Mouse (Mus musculus) retina, embryonic 14.5 days (tissue): ENCODE results near the gene Ube2o.
A peak's percentile ranks its signal among the peaks of the same experiment; 100 is the strongest.
"Not testable (repeated sequence)": the region's sequence is repeated elsewhere in the genome, so short reads cannot be mapped to it uniquely, and the experiment has no call there.

ENCODE experiments used
- DNase-seq: peaks from one replicate; pipeline ENCODE4 v3.0.0-alpha.2; 2015; ENCODE audit warnings: low spot score

Gene Ube2o

DNA sequence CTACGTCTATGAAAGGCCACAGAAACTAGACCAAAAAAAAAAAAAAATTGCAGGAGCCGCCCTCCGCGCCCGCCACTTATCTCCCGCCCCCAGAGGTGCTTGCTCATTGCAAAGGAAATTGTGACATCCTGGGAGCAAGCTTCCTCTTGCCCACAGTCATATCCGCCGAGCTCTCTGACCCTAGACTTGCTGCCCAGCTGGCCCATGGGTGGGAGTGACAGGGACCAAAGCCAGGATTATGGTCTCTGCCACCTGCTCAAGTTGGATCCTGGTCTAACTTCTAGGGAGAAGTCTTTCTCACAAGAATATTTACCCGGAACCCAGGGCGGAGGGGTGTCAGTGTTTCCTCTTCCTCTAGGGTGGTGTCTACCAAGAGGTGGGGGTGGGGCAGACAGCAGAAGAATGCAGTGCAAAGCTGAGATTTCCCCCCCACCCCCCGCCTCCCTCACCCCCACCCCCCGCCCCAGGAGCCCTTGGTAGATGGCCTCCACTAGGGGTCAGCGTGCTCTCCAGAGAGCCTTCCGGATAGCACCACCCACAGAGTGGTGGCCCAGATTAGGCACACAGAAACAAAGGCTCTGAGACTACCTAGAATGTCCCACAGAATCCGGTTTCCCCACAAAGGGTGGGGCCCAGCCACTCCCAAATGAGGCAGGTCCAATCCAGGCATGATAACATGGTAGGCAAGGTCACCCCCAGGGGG lies 34.6 kb upstream of the Ube2o start:
- peak; percentile 69 for DNase-seq

DNA sequence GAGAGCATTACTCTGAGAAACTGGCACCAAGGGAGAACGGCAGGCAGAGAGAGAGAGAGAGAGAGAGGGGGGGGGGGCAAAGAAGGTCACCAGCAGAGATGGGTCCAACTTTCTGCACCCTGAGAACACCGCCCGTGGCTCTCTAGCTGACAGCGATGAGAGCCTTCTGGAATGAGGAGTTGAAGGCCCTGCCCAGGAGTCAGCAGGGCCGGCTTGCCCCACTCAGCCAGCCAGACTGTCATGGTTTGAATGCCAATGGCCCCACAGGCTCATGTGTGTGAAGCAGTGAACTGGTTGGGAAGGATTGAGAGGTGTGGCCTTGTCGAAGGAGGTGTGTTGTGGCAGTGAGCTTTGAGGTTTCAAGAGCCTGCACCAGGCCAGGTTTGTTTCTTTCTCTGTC lies 32.0 kb upstream of the Ube2o start:
- DNase-seq: no peak

DNA sequence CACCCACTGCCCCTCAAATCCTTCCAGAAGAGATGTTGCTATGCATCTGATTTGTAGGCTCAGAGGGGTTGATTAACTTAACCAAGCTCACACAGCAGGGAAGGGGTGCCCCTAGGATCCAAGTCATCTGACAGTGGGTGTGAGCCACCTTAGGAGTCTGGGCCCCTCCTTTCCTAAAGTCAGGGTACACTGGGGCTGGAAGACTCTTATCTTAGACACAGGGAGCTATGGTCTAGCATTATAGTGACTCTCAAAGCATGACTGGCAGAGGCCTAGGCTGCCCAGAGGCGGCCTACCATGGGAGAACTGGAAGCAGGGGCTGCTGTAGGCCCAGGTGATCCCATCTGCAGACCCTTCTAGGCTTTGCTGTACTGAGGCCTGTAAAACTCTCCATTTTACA lies 31.3 kb upstream of the Ube2o start:
- no peak for DNase-seq

GRCm38 (mm10) chr11:116611883-116612282 lies 30.6 kb upstream of the Ube2o start:
- DNase-seq: no peak

DNA sequence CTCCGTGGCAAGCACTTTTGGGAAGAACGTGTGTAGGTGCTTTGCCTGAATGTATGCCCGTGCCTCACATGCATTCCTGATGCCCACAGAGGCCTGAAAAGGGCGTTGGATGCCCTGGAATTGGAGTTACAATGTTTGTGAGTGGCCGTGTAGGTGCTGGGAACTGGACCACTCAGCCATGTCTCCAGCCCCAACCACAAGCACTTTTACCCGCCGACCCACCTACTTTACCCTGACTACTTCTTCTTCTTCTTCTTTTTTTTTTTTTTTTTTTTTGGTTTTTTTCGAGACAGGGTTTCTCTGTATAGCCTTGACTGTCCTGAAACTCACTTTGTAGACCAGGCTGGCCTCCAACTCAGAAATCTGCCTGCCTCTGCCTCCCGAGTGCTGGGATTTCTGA lies 29.9 kb upstream of the Ube2o start:
- DNase-seq: not testable (repeated sequence)

GRCm38 (mm10) chr11:116609965-116610630 lies 28.9 kb upstream of the Ube2o start:
- DNase-seq: no peak

DNA sequence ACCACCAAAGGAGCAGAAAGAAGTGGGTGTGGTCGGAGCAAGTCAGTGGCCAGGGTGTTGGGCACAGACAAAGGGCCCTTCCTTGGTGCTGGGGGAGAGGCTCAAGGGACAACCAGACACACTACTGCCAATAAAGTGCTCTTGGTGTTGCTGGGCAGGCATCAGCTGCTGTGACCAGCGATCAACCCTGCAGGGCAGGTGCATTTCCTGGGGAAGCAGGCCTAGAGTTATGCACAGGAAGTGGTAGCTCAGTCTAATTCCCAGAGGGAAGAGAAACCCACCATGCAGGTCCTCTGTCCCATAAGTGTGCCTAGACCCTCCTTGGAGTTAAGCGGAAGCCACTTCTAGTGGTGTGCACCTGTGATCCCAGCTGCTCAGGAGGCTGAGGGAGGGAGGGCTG lies 26.5 kb upstream of the Ube2o start:
- no peak for DNase-seq

- DNase-seq: no peak
Measured at GRCm38 (mm10) chr11:116604097-116604496, 22.9 kb upstream of the Ube2o start.

- DNase-seq: no peak
Measured at GRCm38 (mm10) chr11:116603339-116603738, 22.1 kb upstream of the Ube2o start.

DNA sequence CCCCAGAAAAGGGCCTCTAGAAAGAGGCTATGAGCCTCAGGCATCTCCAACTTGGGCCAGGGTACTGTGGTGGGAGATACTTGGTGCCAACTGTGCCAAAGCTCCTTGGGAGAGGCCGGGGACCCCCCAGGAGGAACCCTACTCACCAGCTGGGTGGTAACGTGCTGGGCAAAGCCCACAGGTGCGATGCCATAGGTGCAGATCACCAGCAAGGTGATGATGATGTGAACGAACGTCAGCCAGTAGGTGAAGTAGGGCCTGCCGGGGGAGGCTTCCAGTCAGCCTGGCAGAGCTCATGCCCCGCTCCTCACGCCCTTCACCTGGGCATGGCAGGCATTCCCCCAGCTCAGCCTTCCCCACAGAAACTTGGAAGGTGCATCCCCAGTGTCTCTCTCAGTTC lies 20.8 kb upstream of the Ube2o start:
- no peak for DNase-seq

GRCm38 (mm10) chr11:116601166-116601565 lies 19.9 kb upstream of the Ube2o start:
- no peak for DNase-seq

DNA sequence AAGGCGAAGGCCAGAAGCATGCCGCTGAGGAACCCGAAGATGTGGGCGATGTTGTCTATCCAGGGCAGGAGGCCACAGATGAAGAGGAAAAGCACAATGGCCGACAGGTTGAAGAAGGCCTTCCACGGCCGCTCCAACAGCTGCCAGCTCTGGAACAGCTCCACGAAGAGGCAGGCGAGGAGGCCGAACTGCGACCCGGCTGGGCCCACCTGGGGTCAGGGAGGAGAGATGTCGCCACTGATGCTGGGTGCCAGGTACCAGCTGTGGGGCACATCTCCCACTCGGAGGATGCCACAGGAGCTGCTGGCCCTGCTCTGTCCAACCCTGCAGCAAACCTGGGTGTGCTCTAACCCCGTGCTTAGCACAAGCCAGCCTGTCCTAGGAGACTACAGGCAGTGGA lies 18.0 kb upstream of the Ube2o start:
- DNase-seq: no peak

GRCm38 (mm10) chr11:116598193-116598592 lies 16.9 kb upstream of the Ube2o start:
- no peak for DNase-seq

DNA sequence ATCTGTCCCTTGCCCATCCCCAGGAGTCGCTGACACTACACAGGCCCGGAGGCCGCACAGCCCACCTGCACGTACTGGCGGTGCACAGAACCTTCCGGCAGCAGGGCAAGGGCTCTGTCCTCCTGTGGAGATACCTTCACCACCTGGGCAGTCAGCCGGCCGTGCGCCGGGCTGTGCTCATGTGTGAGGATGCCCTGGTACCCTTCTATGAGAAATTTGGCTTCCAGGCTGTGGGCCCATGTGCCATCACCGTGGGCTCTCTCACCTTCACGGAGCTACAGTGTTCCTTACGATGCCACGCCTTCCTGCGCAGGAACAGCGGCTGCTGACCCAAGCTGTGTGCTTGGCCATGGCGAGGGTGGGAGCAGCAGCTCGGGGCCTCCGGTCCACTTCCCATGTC lies 15.5 kb upstream of the Ube2o start:
- no peak for DNase-seq

DNA sequence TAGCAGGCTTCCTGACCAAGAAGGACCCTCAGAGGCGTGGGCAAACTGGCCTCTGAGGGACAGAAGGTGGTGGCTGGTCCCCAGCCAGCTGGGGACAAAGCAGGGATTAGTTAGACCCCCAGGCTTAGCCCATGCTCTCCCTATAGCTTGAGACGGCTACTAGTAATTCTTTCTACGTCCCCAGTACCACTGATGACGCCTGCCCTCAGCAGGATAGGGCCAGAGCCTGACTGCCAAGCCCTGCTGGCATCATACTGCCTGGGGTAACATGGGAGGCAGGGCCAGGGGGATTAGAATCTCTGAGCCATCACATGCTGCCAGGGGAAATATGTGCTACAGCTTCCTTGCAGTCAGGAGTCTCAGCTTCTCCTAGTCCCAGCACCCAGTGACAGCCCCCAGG lies 12.1 kb upstream of the Ube2o start:
- DNase-seq: no peak

- peak; percentile 99 for DNase-seq
Measured at GRCm38 (mm10) chr11:116592428-116592827, 11.2 kb upstream of the Ube2o start.

DNA sequence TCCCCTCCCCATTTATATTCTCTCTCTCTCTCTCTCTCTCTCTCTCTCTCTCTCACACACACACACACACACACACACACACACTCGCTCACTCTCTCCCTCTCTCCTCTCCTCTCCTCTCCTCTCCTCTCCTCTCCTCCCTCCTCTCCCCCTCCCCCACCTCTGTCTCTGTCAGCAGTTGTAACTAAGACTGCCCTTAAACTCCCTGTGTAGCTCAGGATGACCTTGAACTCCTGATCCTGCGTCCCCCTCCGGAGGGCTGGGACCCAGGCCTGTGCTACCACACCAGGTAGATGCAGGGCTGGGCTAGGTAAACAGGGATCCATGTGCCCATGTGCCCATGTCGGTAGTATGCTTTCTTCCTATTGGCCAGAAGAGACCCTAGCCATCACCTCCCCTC lies 10.4 kb upstream of the Ube2o start:
- no peak for DNase-seq

DNA sequence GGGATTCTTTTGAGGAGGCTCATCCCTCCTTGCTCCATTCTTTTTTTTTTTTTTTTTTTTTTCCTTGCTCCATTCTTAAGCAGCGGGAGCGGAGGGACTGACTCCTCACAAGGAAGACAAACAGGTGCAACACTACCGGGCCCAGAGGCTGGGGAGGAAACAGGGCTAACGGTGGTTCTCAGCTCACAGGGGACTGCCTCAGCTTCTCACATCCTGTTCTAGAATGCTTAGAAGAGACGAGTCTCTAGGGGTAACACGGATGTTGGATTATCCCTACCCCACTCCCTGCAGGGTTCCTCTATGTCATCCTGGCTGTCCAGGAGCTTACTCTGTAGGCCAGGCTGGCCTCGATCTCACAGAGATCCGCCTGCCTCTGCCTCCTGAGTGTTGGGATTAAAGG lies 8.3 kb upstream of the Ube2o start:
- no peak for DNase-seq

GRCm38 (mm10) chr11:116589020-116589531 lies 7.8 kb upstream of the Ube2o start:
- DNase-seq: peak; percentile 53

GRCm38 (mm10) chr11:116586801-116587631 lies 5.8 kb upstream of the Ube2o start:
- peak; percentile 90 for DNase-seq

GRCm38 (mm10) chr11:116586310-116586709 lies 5.1 kb upstream of the Ube2o start, which contains the start of gene Aanat:
Gene Aanat (plus strand): TSS chr11:116586432.
- DNase-seq: no peak

DNA sequence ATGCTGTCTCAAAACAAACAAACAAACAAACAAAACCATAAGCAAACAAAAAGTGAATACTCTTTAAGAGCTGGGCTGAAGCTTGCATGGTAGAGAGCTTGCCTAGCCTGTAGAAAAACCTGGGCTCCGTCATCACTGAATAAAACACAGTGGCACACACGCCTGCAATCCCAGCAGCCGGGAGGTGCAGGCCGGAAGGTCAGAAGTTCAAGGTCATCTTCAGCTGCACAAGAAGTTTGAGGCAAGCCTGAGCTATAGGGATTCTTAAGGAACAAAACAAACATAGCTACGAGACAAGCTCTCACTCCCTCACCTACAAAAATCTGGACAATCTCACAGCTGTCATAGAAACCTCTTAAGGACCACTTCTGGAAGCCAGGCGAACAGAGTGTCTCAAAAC lies 4.4 kb upstream of the Ube2o start:
- DNase-seq: no peak
